Mouse (Mus musculus) megakaryocyte, adult 5-6 weeks (primary cell): Measurements from ENCODE around the gene Apc2. TPM values are rescaled to one million over a fixed set of nuclear protein-coding genes. Genes with fewer than 3 reads are reported as not detected.

Experiments used
- ATAC-seq: 2 replicates; pipeline ENCODE4 v1.8.0; 2016; ENCODE audit warnings: mild to moderate bottlenecking, inconsistent platforms; ENCODE audit not compliant: poor library complexity, severe bottlenecking
- total RNA-seq, 2 experiments: library from RNA; stranded (forward) in 1 of 2; stranded (reverse) in 1 of 2; fragments of 153-499, 151-499 nt in 1 of 2; fragments of 221-1000, 200-1000 nt in 1 of 2; gene quantifications; 2 replicates each; pipeline versions ENCODE4 v1.2.3 to v1.2.4; 2015 to 2017

Gene Apc2
- total RNA-seq, 2 experiments from 2014 or later: not detected

GRCm38 (mm10) chr10:80262169-80262568 lies 33.6 kb upstream of the Apc2 start:
- ATAC-seq: no peak

GRCm38 (mm10) chr10:80262776-80263365 lies 32.9 kb upstream of the Apc2 start:
- no peak for ATAC-seq

GRCm38 (mm10) chr10:80264341-80265148 lies 31.2 kb upstream of the Apc2 start:
- ATAC-seq: peak; percentile 67

- ATAC-seq: no peak
Measured at GRCm38 (mm10) chr10:80265149-80265486, 30.7 kb upstream of the Apc2 start.

GRCm38 (mm10) chr10:80270099-80270498 lies 25.7 kb upstream of the Apc2 start:
- ATAC-seq: no peak

- ATAC-seq: no peak
Measured at GRCm38 (mm10) chr10:80270734-80271181, 25.0 kb upstream of the Apc2 start.

- ATAC-seq: peak; percentile 25; the same call in 1 of the 2 replicates
Measured at GRCm38 (mm10) chr10:80271186-80271843, 24.5 kb upstream of the Apc2 start.

GRCm38 (mm10) chr10:80271870-80272585 lies 23.7 kb upstream of the Apc2 start:
- peak; percentile 24; the same call in 1 of the 2 replicates for ATAC-seq

- ATAC-seq: no peak
Measured at GRCm38 (mm10) chr10:80273847-80274246, 21.9 kb upstream of the Apc2 start.

- ATAC-seq: no peak
Measured at GRCm38 (mm10) chr10:80276238-80276637, 19.5 kb upstream of the Apc2 start.

- ATAC-seq: no peak
Measured at GRCm38 (mm10) chr10:80278390-80278789, 17.4 kb upstream of the Apc2 start.

GRCm38 (mm10) chr10:80279273-80279672 lies 16.5 kb upstream of the Apc2 start:
- no peak for ATAC-seq

- ATAC-seq: no peak
Measured at GRCm38 (mm10) chr10:80281304-80281703, 14.5 kb upstream of the Apc2 start.

GRCm38 (mm10) chr10:80281921-80282371 lies 13.8 kb upstream of the Apc2 start:
- ATAC-seq: peak; percentile 65

GRCm38 (mm10) chr10:80282481-80283441 lies 13.0 kb upstream of the Apc2 start:
- no peak for ATAC-seq

- no peak for ATAC-seq
Measured at GRCm38 (mm10) chr10:80285222-80286070, 10.3 kb upstream of the Apc2 start.

GRCm38 (mm10) chr10:80288097-80288496 lies 7.7 kb upstream of the Apc2 start:
- no peak for ATAC-seq

GRCm38 (mm10) chr10:80288657-80289056 lies 7.1 kb upstream of the Apc2 start:
- ATAC-seq: no peak
